Mouse (Mus musculus): ENCODE measurements around the gene Tmem98. TPM values are rescaled to one million over a fixed set of nuclear protein-coding genes. Genes with fewer than 3 reads are reported as not detected.

Tmem98 gene
- total and polyA plus RNA-seq, 3 experiments: 12.7 to 21.3 (median 18.4) TPM

- Histone ChIP-seq H3K9ac (ENCODE audit: insufficient read depth, low read depth) (no peak overlapping the region), H3K4me2 (ENCODE audit: insufficient read depth, low read depth, poor library complexity, severe bottlenecking) (no peak overlapping the region), H3K9me3 (replicated peaks; ENCODE audit: low read length) (no peaks in the 10 kb centered on the region), H3K36me3 (replicated peaks in 1 of 2; ENCODE audit: control insufficient read depth in 1 of 2, insufficient read depth in 1 of 2, low read length in 1 of 2) (no peaks in the 10 kb centered on the region), H3K4me1 (ENCODE audit: control insufficient read depth in 1 of 2, insufficient read depth in 2 of 2) (peaks cover 0 to 13% of the 10 kb centered on the region in 2 experiments; a peak in 2 of 4 replicates), H3K79me2 (replicated peaks; ENCODE audit: control insufficient read depth, extremely low read depth, insufficient read depth, poor library complexity, severe bottlenecking) (no peaks in the 10 kb centered on the region), H3K27me3 (replicated peaks) (no peaks in the 10 kb centered on the region), H3K27ac (ENCODE audit: insufficient read depth, low read depth) (no peak overlapping the region), H3K4me3 (replicated peaks in 1 of 3; ENCODE audit: low read depth in 2 of 3, low read length in 2 of 3, poor library complexity in 1 of 3) (no peak overlapping the region)
- dilution Hi-C loops (cut with MboI; ENCODE audit: extremely low pct_ligation_motif_present, extremely low pct_unique_long_range_greater_than_20kb, low sequenced_read_pairs): no loop called here
- DNase-seq (ENCODE audit: extremely low read depth): no peak
- TF ChIP-seq MAZ (IDR thresholded peaks at IDR 0.05; ENCODE audit: low read depth, low read length) (no peak), ELF1 (IDR thresholded peaks at IDR 0.05; ENCODE audit: low read depth, low read length) (no peak), KAT2A (IDR thresholded peaks at IDR 0.05; ENCODE audit: insufficient replicate concordance, low read length) (no peak), CTCF (conservative IDR thresholded peaks at IDR 0.05 in 1 of 2, IDR thresholded peaks at IDR 0.05 in 1 of 2; ENCODE audit: low read depth in 2 of 2, low read length in 2 of 2) (no peak), UBTF (IDR thresholded peaks at IDR 0.05; ENCODE audit: low read depth, low read length) (no peak), JUN (IDR thresholded peaks at IDR 0.05; ENCODE audit: insufficient read depth, low read depth, low read length) (no peak), HCFC1 (IDR thresholded peaks at IDR 0.05; ENCODE audit: low read depth, low read length) (no peak), CHD2 (IDR thresholded peaks at IDR 0.05; ENCODE audit: low read length) (no peak), RAD21 (IDR thresholded peaks at IDR 0.05; ENCODE audit: low read depth, low read length) (no peak), MEF2A (IDR thresholded peaks at IDR 0.05; ENCODE audit: borderline replicate concordance, low read depth, low read length) (no peak), MYC (IDR thresholded peaks at IDR 0.05; ENCODE audit: low read depth, low read length) (no peak), ZKSCAN1 (IDR thresholded peaks at IDR 0.05; ENCODE audit: borderline replicate concordance, low read depth, low read length) (no peak), POLR2AphosphoS2 (IDR thresholded peaks at IDR 0.05; ENCODE audit: low read depth, low read length) (no peak), SMC3 (IDR thresholded peaks at IDR 0.05; ENCODE audit: low read depth, low read length) (no peak), GABPA (IDR thresholded peaks at IDR 0.05; ENCODE audit: insufficient replicate concordance, low read depth, low read length) (no peak), IRF4 (IDR thresholded peaks at IDR 0.05; ENCODE audit: low read depth, low read length) (no peak), POLR2A (IDR thresholded peaks at IDR 0.05; ENCODE audit: low read depth, low read length) (no peak), NELFE (IDR thresholded peaks at IDR 0.05; ENCODE audit: low read depth, low read length) (no peak), BHLHE40 (IDR thresholded peaks at IDR 0.05; ENCODE audit: low read depth, low read length) (no peak), E2F4 (IDR thresholded peaks at IDR 0.05; ENCODE audit: insufficient replicate concordance, low read depth, low read length) (no peak)
- in situ Hi-C loops (cut with MboI; ENCODE audit: low pct_ligation_motif_present, low pct_unique_long_range_greater_than_20kb, low sequenced_read_pairs): no loop called here
Measured at GRCm38 (mm10) chr11:80791677-80792432, 18.1 kb upstream of the Tmem98 start.

GRCm38 (mm10) chr11:80793386-80793785 lies 16.6 kb upstream of the Tmem98 start:
- no peak overlapping the region for H3K9ac ChIP-seq (ENCODE audit: insufficient read depth, low read depth)
- DNase-seq (ENCODE audit: extremely low read depth): no peak
- no peaks in the 10 kb centered on the region for H3K79me2 ChIP-seq (replicated peaks; ENCODE audit: control insufficient read depth, extremely low read depth, insufficient read depth, poor library complexity, severe bottlenecking)
- H3K27me3 ChIP-seq (replicated peaks): no peaks in the 10 kb centered on the region
- no peaks in the 10 kb centered on the region for H3K36me3 ChIP-seq (replicated peaks in 1 of 2; ENCODE audit: control insufficient read depth in 1 of 2, insufficient read depth in 1 of 2, low read length in 1 of 2)
- dilution Hi-C loops (cut with MboI; ENCODE audit: extremely low pct_ligation_motif_present, extremely low pct_unique_long_range_greater_than_20kb, low sequenced_read_pairs): no loop called here
- peaks cover 0 to 8% of the 10 kb centered on the region in 2 experiments; a peak in 2 of 4 replicates for H3K4me1 ChIP-seq (ENCODE audit: control insufficient read depth in 1 of 2, insufficient read depth in 2 of 2)
- H3K4me2 ChIP-seq (ENCODE audit: insufficient read depth, low read depth, poor library complexity, severe bottlenecking): no peak overlapping the region
- in situ Hi-C loops (cut with MboI; ENCODE audit: low pct_ligation_motif_present, low pct_unique_long_range_greater_than_20kb, low sequenced_read_pairs): no loop called here
- no peak overlapping the region for H3K4me3 ChIP-seq (replicated peaks in 1 of 3; ENCODE audit: low read depth in 2 of 3, low read length in 2 of 3, poor library complexity in 1 of 3)
- H3K9me3 ChIP-seq (replicated peaks; ENCODE audit: low read length): no peaks in the 10 kb centered on the region
- no peak overlapping the region for H3K27ac ChIP-seq (ENCODE audit: insufficient read depth, low read depth)
- TF ChIP-seq ZKSCAN1 (IDR thresholded peaks at IDR 0.05; ENCODE audit: borderline replicate concordance, low read depth, low read length): no peak
- no peak for TF ChIP-seq KAT2A (IDR thresholded peaks at IDR 0.05; ENCODE audit: insufficient replicate concordance, low read length)
